Mouse (Mus musculus): ENCODE measurements around the gene Aldh5a1. TPM values are rescaled to one million over a fixed set of nuclear protein-coding genes. Genes with fewer than 3 reads are reported as not detected.
A peak's percentile ranks its signal among the peaks of the same experiment; 100 is the strongest.

Aldh5a1 gene
- total and polyA plus RNA-seq, 2 experiments from 2014 or later: 11.2 to 40.9 TPM

GRCm38 (mm10) chr13:24937839-24938166 lies 342 bp upstream of the Aldh5a1 start:
- peak overlapping the region; percentile 90 for H3K4me3 ChIP-seq (ENCODE audit: low read depth, low read length)
- peak overlapping the region; percentile 86 for H3K27ac ChIP-seq (ENCODE audit: low read depth, low read length)
- peak overlapping the region; percentile 94 for H3K9ac ChIP-seq
- WGBS: 17% methylated on average over 12 of the region's 12 CpGs
- no peak for TF ChIP-seq CTCF (IDR thresholded peaks at IDR 0.05; ENCODE audit: low read depth)
- H3K4me2 ChIP-seq (ENCODE audit: low read depth): peak overlapping the region; percentile 63
- ATAC-seq (peak; percentile 21), DNase-seq (no peak)
- no peaks in the 10 kb centered on the region for H3K27me3 ChIP-seq (ENCODE audit: insufficient read depth, low read length)
- no peaks in the 10 kb centered on the region for H3K36me3 ChIP-seq (ENCODE audit: insufficient read depth)
- H3K9me3 ChIP-seq (ENCODE audit: low read length): no peaks in the 10 kb centered on the region
- H3K4me1 ChIP-seq (ENCODE audit: insufficient read depth): peaks cover 10% of the 10 kb centered on the region

GRCm38 (mm10) chr13:24936772-24937107 lies 721 bp downstream of the Aldh5a1 start:
- TF ChIP-seq CTCF (IDR thresholded peaks at IDR 0.05; ENCODE audit: low read depth): no peak
- Histone ChIP-seq H3K27ac (ENCODE audit: low read depth, low read length) (no peak overlapping the region; the same call in 1 of the 2 replicates), H3K4me3 (ENCODE audit: low read depth, low read length) (peak overlapping the region; percentile 90), H3K4me1 (ENCODE audit: insufficient read depth) (peaks cover 10% of the 10 kb centered on the region), H3K9me3 (ENCODE audit: low read length) (no peaks in the 10 kb centered on the region), H3K27me3 (ENCODE audit: insufficient read depth, low read length) (no peaks in the 10 kb centered on the region), H3K36me3 (ENCODE audit: insufficient read depth) (no peaks in the 10 kb centered on the region), H3K9ac (peak overlapping the region; percentile 94), H3K4me2 (ENCODE audit: low read depth) (peak overlapping the region; percentile 63)
- 31% methylated on average over 5 of the region's 5 CpGs for WGBS
- DNase-seq (peak; percentile 52), ATAC-seq (no peak)

DNA sequence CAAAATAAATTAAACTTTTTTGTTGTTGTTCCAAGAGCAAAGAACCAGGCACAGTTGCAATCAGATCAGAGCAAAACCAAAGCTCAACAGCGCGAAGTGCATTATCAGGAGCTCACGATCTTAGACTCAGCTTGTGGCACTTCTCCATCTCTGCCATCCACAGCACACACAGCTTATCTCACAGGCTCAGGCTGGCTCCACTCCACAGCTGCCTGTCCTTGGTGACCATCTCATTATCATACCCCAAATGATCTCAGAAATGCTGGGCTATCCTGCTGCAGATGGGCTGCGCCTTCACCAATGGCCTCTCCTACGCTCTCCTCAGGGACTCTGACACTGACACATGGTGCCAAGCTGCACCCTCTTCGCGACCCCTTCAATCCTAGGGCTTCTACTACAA lies 4.3 kb downstream of the Aldh5a1 start:
- peaks cover 5% of the 10 kb centered on the region; the same call in 1 of the 2 replicates for H3K36me3 ChIP-seq (ENCODE audit: insufficient read depth)
- no peaks in the 10 kb centered on the region for H3K9me3 ChIP-seq (ENCODE audit: low read length)
- TF ChIP-seq CTCF (IDR thresholded peaks at IDR 0.05; ENCODE audit: low read depth): no peak
- peaks cover 5% of the 10 kb centered on the region for H3K4me1 ChIP-seq (ENCODE audit: insufficient read depth)
- ATAC-seq (no peak), DNase-seq (no peak)
- no peak overlapping the region for H3K9ac ChIP-seq
- no peak overlapping the region for H3K4me2 ChIP-seq (ENCODE audit: low read depth)
- no peak overlapping the region for H3K4me3 ChIP-seq (ENCODE audit: low read depth, low read length)
- no peak overlapping the region for H3K27ac ChIP-seq (ENCODE audit: low read depth, low read length)
- 94% methylated on average over 7 of the region's 7 CpGs for WGBS
- H3K27me3 ChIP-seq (ENCODE audit: insufficient read depth, low read length): no peaks in the 10 kb centered on the region

GRCm38 (mm10) chr13:24930591-24930990 lies 6.9 kb downstream of the Aldh5a1 start:
- Histone ChIP-seq H3K9ac (no peak overlapping the region), H3K4me1 (ENCODE audit: insufficient read depth) (no peaks in the 10 kb centered on the region), H3K4me2 (ENCODE audit: low read depth) (no peak overlapping the region), H3K4me3 (ENCODE audit: low read depth, low read length) (no peak overlapping the region), H3K36me3 (ENCODE audit: insufficient read depth) (peaks cover 11% of the 10 kb centered on the region), H3K27ac (ENCODE audit: low read depth, low read length) (no peak overlapping the region), H3K9me3 (ENCODE audit: low read length) (no peaks in the 10 kb centered on the region), H3K27me3 (ENCODE audit: insufficient read depth, low read length) (no peaks in the 10 kb centered on the region)
- DNase-seq (no peak), ATAC-seq (no peak)
- no peak for TF ChIP-seq CTCF (IDR thresholded peaks at IDR 0.05; ENCODE audit: low read depth)

DNA sequence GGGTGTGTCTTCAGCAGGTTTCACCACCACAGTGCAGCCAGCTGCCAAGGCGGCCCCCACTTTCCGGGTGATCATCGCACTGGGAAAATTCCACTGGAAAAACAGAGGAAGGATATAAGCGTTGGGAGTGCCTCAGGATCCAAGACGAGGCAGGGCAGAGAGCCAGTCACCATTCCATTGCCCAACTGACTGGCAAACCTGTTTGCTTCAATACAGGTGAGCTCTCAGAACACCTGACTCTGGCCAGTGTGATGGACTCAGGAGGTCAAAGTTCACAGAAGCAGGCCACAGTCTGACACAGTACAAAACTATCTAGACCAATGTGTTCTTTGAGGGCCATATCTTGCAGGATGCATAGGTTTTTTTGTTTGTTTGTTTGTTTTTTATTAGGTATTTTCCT lies 13.5 kb downstream of the Aldh5a1 start:
- Histone ChIP-seq H3K4me2 (ENCODE audit: low read depth) (no peak overlapping the region), H3K36me3 (ENCODE audit: insufficient read depth) (peaks cover 43% of the 10 kb centered on the region), H3K9me3 (ENCODE audit: low read length) (no peaks in the 10 kb centered on the region), H3K27me3 (ENCODE audit: insufficient read depth, low read length) (no peaks in the 10 kb centered on the region), H3K27ac (ENCODE audit: low read depth, low read length) (no peak overlapping the region), H3K4me1 (ENCODE audit: insufficient read depth) (no peaks in the 10 kb centered on the region), H3K4me3 (ENCODE audit: low read depth, low read length) (no peak overlapping the region), H3K9ac (no peak overlapping the region)
- WGBS: 93% methylated on average over 5 of the region's 5 CpGs
- ATAC-seq: no peak
- TF ChIP-seq CTCF (IDR thresholded peaks at IDR 0.05; ENCODE audit: low read depth): no peak
- no peak for DNase-seq

DNA sequence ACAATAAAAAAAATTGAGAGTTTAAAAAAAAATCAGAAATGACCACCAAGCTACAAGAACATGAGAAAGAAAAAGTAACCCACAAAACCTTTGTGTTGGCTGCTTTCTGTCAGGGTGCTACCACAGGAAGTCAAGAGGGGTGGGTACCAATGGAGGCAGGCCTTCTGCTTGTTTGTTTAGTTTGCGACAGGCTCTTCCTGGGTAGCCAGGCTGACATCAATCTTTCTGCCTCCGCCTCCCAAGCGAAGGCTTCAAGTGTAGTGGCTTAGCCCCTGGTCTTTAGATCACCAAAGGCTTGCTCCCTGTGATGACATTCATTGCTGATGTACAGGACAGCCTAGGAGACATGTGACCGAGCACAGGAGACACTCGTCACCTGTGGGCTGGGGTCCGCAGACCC lies 16.2 kb downstream of the Aldh5a1 start:
- ATAC-seq (no peak), DNase-seq (no peak)
- Histone ChIP-seq H3K4me2 (ENCODE audit: low read depth) (no peak overlapping the region), H3K27me3 (ENCODE audit: insufficient read depth, low read length) (no peaks in the 10 kb centered on the region), H3K4me1 (ENCODE audit: insufficient read depth) (no peaks in the 10 kb centered on the region), H3K9ac (no peak overlapping the region), H3K36me3 (ENCODE audit: insufficient read depth) (peaks cover 65% of the 10 kb centered on the region), H3K27ac (ENCODE audit: low read depth, low read length) (no peak overlapping the region), H3K4me3 (ENCODE audit: low read depth, low read length) (no peak overlapping the region), H3K9me3 (ENCODE audit: low read length) (no peaks in the 10 kb centered on the region)
- WGBS: 95% methylated on average over 6 of the region's 6 CpGs
- no peak for TF ChIP-seq CTCF (IDR thresholded peaks at IDR 0.05; ENCODE audit: low read depth)

GRCm38 (mm10) chr13:24920333-24920977 lies 17.0 kb downstream of the Aldh5a1 start:
- DNase-seq (peak; percentile 71), ATAC-seq (peak; percentile 91)
- Histone ChIP-seq H3K27me3 (ENCODE audit: insufficient read depth, low read length) (no peaks in the 10 kb centered on the region), H3K9ac (no peak overlapping the region), H3K36me3 (ENCODE audit: insufficient read depth) (peaks cover 62% of the 10 kb centered on the region), H3K4me2 (ENCODE audit: low read depth) (no peak overlapping the region), H3K4me1 (ENCODE audit: insufficient read depth) (no peaks in the 10 kb centered on the region), H3K9me3 (ENCODE audit: low read length) (no peaks in the 10 kb centered on the region), H3K27ac (ENCODE audit: low read depth, low read length) (no peak overlapping the region), H3K4me3 (ENCODE audit: low read depth, low read length) (no peak overlapping the region)
- 25% methylated on average over 5 of the region's 5 CpGs for WGBS
- TF ChIP-seq CTCF (IDR thresholded peaks at IDR 0.05; ENCODE audit: low read depth): peak; percentile 81

All from forebrain, postnatal 0 days (tissue).